ENCODE assay signal across 24 mouse cellular contexts in the genomic region with DNA sequence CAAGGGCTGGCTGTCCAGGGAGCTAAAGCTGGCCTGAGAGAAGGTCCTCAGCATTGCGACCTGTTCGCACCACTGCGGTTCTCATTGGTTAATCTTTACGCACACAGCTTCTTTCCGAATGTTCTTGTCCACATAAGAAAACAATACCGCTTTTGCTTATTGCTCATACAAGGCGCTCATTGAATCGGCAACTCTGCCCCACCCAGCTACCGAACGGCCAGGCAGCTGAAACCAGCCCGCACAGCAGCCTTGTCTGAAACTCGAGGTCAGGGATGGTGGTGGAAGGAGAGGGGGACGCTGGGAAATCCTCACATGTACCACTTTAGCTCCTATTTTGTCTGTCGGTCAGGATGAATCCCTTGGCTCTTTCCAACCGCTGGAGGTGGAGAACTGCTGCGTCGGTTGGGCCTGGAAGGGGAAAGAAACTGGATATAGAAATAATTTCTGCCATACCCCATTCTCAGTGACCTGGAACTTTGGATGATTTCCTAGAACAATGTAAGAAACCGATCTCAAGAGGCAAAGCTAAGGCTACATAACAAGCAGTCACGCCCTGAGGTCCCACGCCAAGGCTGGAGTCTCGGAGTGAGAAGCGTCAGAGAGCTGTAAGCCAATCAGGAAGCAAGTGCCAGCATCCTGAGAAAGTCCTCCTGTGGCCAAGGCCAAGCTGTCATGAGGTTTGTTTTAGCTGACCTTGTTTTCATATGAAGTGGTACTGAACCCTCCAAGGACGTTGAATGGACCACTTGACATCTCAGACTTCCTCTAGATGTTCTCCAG.
DNase-seq lines count a peak whose midpoint lies in the region; ATAC-seq and TF ChIP-seq lines count a peak whose summit lies in the region.
"Had no signal": no experiment of that assay in that cellular context is flagged by ENCODE, and none has a peak within 500 bp of the region (broad histone marks: within the 10 kb centered on the region; RNA-seq: fewer than 3 reads in every experiment).

No protein-coding gene starts in this region.

- peaks cover 5% of the 10 kb centered on the region; the same call in 1 of the 2 replicates for H3K9me3 ChIP-seq in embryonic facial prominence, embryonic 14.5 days (ENCODE audit: control insufficient read depth, low read length)
- H3K9me3 ChIP-seq in embryonic facial prominence, embryonic 10.5 days, result no peaks in the 10 kb centered on the region
- peaks cover 4% of the 10 kb centered on the region; the same call in 1 of the 2 replicates for H3K9me3 ChIP-seq in E14TG2a.4 (ENCODE audit: low read length)
- H3K9me3 ChIP-seq in forebrain, embryonic 15.5 days, result no peaks in the 10 kb centered on the region
- H3K9me3 ChIP-seq: embryonic facial prominence, embryonic 13.5 days; forebrain, embryonic 13.5 days; G1E; intestine, embryonic 15.5 days had no signal

- H3K36me3 ChIP-seq in embryonic facial prominence, embryonic 14.5 days (ENCODE audit: control insufficient read depth, insufficient read depth, low read length), result no peaks in the 10 kb centered on the region
- H3K36me3 ChIP-seq in embryonic facial prominence, embryonic 10.5 days (replicated peaks), result no peaks in the 10 kb centered on the region
- no peaks in the 10 kb centered on the region for H3K36me3 ChIP-seq in E14TG2a.4 (ENCODE audit: insufficient read depth, low read length)
- no peaks in the 10 kb centered on the region for H3K36me3 ChIP-seq in forebrain, embryonic 15.5 days
- H3K36me3 ChIP-seq: embryonic facial prominence, embryonic 13.5 days; G1E; heart, embryonic 15.5 days; hindbrain, embryonic 10.5 days; intestine, embryonic 15.5 days had no signal

- intact Hi-C loops in gastrocnemius, postnatal 14 days (cut with DNase I; ENCODE audit: low total_unique reads), result no loop called here

- 85% methylated on average over 23 of the region's 23 CpGs for WGBS in embryonic facial prominence, embryonic 14.5 days
- WGBS in embryonic facial prominence, embryonic 10.5 days, result 91% methylated on average over 23 of the region's 23 CpGs
- WGBS in forebrain, embryonic 15.5 days, result 94% methylated on average over 23 of the region's 23 CpGs

- no peak overlapping the region for H3K4me3 ChIP-seq in embryonic facial prominence, embryonic 14.5 days (ENCODE audit: low read depth, low read length)
- no peak overlapping the region for H3K4me3 ChIP-seq in embryonic facial prominence, embryonic 10.5 days
- H3K4me3 ChIP-seq in E14TG2a.4 (replicated peaks; ENCODE audit: low read length), result peak overlapping the region; percentile 45
- no peak overlapping the region for H3K4me3 ChIP-seq in forebrain, embryonic 15.5 days
- H3K4me3 ChIP-seq: embryonic facial prominence, embryonic 13.5 days; forebrain, embryonic 13.5 days; heart, embryonic 15.5 days; hindbrain, embryonic 10.5 days; intestine, embryonic 15.5 days had no signal

- ATAC-seq in embryonic facial prominence, embryonic 14.5 days (ENCODE audit: low read depth), result no peak
- no peak for ATAC-seq in forebrain, embryonic 15.5 days (replicated peaks)
- ATAC-seq: activated CD4-positive, CD25-positive, alpha-beta regulatory T cell, adult 4 months; CD4-positive, CD25-positive, alpha-beta regulatory T cell, adult 4 months; forebrain, embryonic 13.5 days had no signal

- TF ChIP-seq CTCF in E14TG2a.4 (conservative IDR thresholded peaks at IDR 0.05; ENCODE audit: low read length), result no peak

- H3K27me3 ChIP-seq in embryonic facial prominence, embryonic 14.5 days (replicated peaks; ENCODE audit: control insufficient read depth, insufficient read depth, low read length), result no peaks in the 10 kb centered on the region
- no peaks in the 10 kb centered on the region for H3K27me3 ChIP-seq in embryonic facial prominence, embryonic 10.5 days (replicated peaks; ENCODE audit: low read depth, poor library complexity, severe bottlenecking)
- no peaks in the 10 kb centered on the region for H3K27me3 ChIP-seq in E14TG2a.4 (ENCODE audit: insufficient read depth, low read length)
- no peaks in the 10 kb centered on the region for H3K27me3 ChIP-seq in forebrain, embryonic 15.5 days
- H3K27me3 ChIP-seq: embryonic facial prominence, embryonic 13.5 days; forebrain, embryonic 13.5 days; heart, embryonic 15.5 days; intestine, embryonic 15.5 days had no signal

- no peak overlapping the region for H3K9ac ChIP-seq in embryonic facial prominence, embryonic 14.5 days (ENCODE audit: low read depth, low read length)
- H3K9ac ChIP-seq in forebrain, embryonic 15.5 days (replicated peaks), result no peak overlapping the region
- H3K9ac ChIP-seq: embryonic facial prominence, embryonic 13.5 days; forebrain, embryonic 13.5 days; heart, embryonic 15.5 days; hindbrain, embryonic 14.5 days; intestine, embryonic 15.5 days had no signal

- DNase-seq in embryonic facial prominence, embryonic 14.5 days (ENCODE audit: low spot score), result peak; percentile 33
- DNase-seq in embryonic facial prominence, embryonic 10.5 days (ENCODE audit: low spot score), result no peak
- DNase-seq in R1 (ENCODE audit: low read depth, low spot score), result peak; percentile 39
- DNase-seq in gastrocnemius, postnatal 14 days, result peak; percentile 50
- no peak for DNase-seq in adrenal gland, postnatal 36 days
- no peak for DNase-seq in adrenal gland, postnatal 10 days
- DNase-seq: adrenal gland, postnatal 25 days; B cell, adult 2 months; cerebellum, adult 9-10 months; cerebellum, postnatal 25 days; heart, adult 18-20 months; kidney, adult 18-20 months had no signal

- no peak overlapping the region for H3K4me2 ChIP-seq in embryonic facial prominence, embryonic 14.5 days (ENCODE audit: low read depth, low read length)
- no peak overlapping the region for H3K4me2 ChIP-seq in forebrain, embryonic 15.5 days (replicated peaks)
- H3K4me2 ChIP-seq: embryonic facial prominence, embryonic 13.5 days; forebrain, embryonic 13.5 days; heart, embryonic 11.5 days; heart, embryonic 15.5 days; hindbrain, embryonic 14.5 days; intestine, embryonic 15.5 days had no signal

- H3K27ac ChIP-seq in embryonic facial prominence, embryonic 14.5 days (replicated peaks; ENCODE audit: low read depth, low read length), result no peak overlapping the region
- H3K27ac ChIP-seq in embryonic facial prominence, embryonic 10.5 days (replicated peaks), result no peak overlapping the region
- no peak overlapping the region for H3K27ac ChIP-seq in forebrain, embryonic 15.5 days (replicated peaks)
- H3K27ac ChIP-seq: embryonic facial prominence, embryonic 13.5 days; forebrain, embryonic 13.5 days; heart, embryonic 15.5 days; hindbrain, embryonic 10.5 days; hindbrain, embryonic 14.5 days; intestine, embryonic 15.5 days had no signal

- peaks cover 18% of the 10 kb centered on the region for H3K4me1 ChIP-seq in embryonic facial prominence, embryonic 14.5 days (ENCODE audit: control insufficient read depth, insufficient read depth, low read length)
- peaks cover 28% of the 10 kb centered on the region for H3K4me1 ChIP-seq in embryonic facial prominence, embryonic 10.5 days
- H3K4me1 ChIP-seq in E14TG2a.4 (replicated peaks; ENCODE audit: low read depth, low read length), result peaks cover 58% of the 10 kb centered on the region
- H3K4me1 ChIP-seq in forebrain, embryonic 15.5 days, result no peaks in the 10 kb centered on the region; the same call in 1 of the 2 replicates

Comparison
In these comparisons a context has a peak if more than half of its experiments do, and no peak if none do; other contexts are left out.
1. DNase-seq: peak in embryonic facial prominence, embryonic 14.5 days (single experiment), R1 (single experiment) and gastrocnemius, postnatal 14 days (single experiment); none in embryonic facial prominence, embryonic 10.5 days (single experiment), adrenal gland, postnatal 36 days (0 of 2) and adrenal gland, postnatal 10 days (single experiment).